Mouse (Mus musculus): ENCODE data around the gene Gm21119. TPM values are rescaled to one million over a fixed set of nuclear protein-coding genes. Genes with fewer than 3 reads are reported as not detected.
"Not testable (repeated sequence)": the region's sequence is repeated elsewhere in the genome, so short reads cannot be mapped to it uniquely, and the experiment has no call there.

Gene Gm21119
- total RNA-seq (2021) = under 1 TPM in 1 of 2 experiments, not detected in 1; 0.31 TPM
- long read RNA-seq, experiment 1 = 0 reads
- long read RNA-seq, experiment 2 = 0 reads

DNA sequence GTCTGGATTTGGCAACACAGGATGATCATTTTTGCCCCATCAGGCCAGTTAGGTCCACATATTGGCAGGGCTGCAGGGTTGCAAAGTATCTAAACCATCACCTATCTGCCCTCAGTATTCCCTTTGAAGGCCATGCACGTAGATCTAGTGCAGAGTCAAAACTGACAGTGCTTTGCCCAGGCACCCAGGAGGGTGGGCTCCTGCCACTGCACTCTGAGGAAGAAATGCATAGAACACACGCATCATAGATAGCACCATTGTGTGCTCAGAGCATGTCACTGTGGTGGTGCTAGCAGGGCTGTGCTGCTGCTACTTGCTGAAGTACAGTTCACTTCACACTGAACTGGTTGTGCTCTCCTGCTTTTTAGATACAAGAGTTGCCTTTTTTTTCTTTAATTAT, at the start of gene Gm21119:
Gene Gm21119 (plus strand): TSS at position 301 of the 400 bp plus-strand sequence.
- not testable (repeated sequence) for DNase-seq

GRCm38 (mm10) chr8:20566753-20567152, 48.0 kb upstream of the Gm21119 start:
- not testable (repeated sequence) for DNase-seq

GRCm38 (mm10) chr8:20581081-20581480, 33.6 kb upstream of the Gm21119 start:
- not testable (repeated sequence) for DNase-seq

DNA sequence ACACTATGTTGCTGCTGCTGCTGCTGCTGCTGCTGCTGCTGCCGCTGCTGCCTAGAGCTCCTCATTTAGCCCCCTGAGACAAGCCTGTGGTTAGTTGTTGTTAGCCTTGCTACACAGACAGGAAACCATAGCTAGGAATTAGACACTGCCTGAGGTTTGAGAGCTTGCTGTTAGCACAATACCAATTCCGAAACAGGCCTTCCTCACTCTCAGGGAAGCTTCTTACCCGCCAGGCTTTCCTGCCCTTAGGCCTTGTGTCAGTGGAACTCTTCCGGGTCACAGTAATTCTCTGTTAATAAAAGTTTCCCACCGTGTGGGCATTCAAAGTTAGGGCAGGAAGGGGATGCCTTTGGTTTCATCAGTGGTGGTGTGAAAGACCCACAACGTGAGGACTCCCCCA, 31.9 kb upstream of the Gm21119 start:
- DNase-seq = not testable (repeated sequence)

- peak; percentile 4 to 14 for DNase-seq
Observed at GRCm38 (mm10) chr8:20588268-20589177, 26.2 kb upstream of the Gm21119 start.

- DNase-seq = peak; percentile 14 to 43
Observed at GRCm38 (mm10) chr8:20589178-20589539, 25.6 kb upstream of the Gm21119 start.

DNA sequence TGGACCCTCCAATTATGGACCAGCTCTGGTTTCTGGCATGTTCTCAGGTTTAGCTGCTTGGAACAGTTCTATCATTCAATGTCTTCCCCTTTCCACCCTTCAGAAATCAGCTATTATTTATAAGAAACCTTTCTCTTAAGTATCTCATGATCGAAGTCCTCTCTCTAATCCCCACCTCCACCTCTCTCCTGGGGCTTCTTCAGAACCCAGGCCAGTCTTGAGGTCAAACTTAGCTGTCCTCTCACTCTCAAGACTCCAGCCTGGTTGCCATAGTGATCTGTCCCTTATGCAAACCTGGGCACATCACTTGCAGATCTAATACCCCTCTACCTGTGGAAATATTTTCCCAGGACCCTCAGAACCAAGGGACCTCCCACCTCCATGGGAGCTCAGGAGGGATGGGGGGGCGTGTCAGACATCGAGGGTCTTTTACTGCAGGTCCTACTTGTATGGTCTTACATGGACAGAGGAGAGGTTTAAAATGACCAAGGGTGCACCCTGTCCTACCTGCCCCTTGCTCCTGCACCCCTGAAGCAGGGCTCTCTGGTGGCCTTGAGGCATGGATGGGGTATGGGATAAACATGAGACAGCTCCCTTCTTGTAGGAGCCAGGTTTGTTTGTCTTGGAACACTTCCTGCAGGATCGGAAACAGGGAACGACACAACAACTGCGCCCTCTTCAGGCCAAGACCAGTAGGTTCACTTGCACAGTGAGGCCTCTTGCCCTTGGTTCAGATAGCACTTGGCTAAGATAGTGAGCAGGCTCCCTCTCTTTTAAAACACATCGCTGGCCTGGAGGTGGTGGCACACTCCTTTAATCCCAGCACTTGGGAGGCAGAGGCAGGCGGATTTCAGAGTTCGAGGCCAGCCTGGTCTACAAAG, 24.4 kb upstream of the Gm21119 start:
- peak; percentile 29 to 55 for DNase-seq

- not testable (repeated sequence) for DNase-seq
Observed at GRCm38 (mm10) chr8:20591002-20591401, 23.7 kb upstream of the Gm21119 start.

GRCm38 (mm10) chr8:20592732-20593272, 21.9 kb upstream of the Gm21119 start:
- not testable (repeated sequence) for DNase-seq

DNA sequence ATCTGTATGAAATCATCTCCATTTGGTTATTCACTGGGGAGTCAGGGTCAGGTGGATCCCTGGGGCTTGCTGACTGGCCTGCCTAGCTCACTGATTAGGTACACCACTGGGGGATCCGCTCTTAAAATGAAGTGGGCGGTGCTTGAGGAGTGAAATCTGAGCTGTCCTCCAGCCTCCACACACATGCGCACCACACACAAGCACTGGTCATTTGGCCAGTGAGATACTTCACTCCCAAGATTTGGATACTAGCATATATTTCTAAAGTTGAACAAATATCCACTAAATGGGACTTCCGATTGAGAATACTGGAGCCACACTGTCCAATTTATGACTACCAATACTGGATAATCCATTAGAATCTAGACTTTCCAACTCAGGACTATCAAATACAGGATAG, 20.9 kb upstream of the Gm21119 start:
- DNase-seq = peak; percentile 42 to 55

GRCm38 (mm10) chr8:20596081-20596841, 18.5 kb upstream of the Gm21119 start:
- peak; percentile 3 to 8 for DNase-seq

- DNase-seq = peak; percentile 51 to 54
Observed at GRCm38 (mm10) chr8:20596842-20597708, 17.6 kb upstream of the Gm21119 start.

- DNase-seq = not testable (repeated sequence)
Observed at GRCm38 (mm10) chr8:20598300-20599170, 16.2 kb upstream of the Gm21119 start.

DNA sequence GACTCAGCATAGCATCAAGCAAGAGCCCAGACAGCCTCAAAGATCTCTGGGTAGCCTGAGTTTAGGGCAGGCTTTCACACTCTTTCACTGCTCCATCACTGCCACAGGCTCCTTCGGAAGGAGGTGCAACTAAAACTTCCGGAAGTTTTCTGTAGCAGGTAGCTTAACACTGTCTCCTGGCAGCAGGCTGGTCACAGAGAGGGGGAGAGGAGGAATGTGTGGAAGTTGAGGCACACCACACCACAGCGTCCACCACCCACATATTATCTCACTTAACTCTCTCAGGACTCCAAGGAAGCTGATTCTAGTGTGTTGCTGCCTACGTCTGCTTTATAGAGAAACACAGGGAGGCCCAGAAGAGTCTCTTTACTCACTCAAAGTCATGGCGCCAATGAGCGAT, 15.4 kb upstream of the Gm21119 start:
- DNase-seq = not testable (repeated sequence)

GRCm38 (mm10) chr8:20610856-20611255, 3.9 kb upstream of the Gm21119 start:
- DNase-seq = peak in 1 of 2 experiments; percentile 10

DNA sequence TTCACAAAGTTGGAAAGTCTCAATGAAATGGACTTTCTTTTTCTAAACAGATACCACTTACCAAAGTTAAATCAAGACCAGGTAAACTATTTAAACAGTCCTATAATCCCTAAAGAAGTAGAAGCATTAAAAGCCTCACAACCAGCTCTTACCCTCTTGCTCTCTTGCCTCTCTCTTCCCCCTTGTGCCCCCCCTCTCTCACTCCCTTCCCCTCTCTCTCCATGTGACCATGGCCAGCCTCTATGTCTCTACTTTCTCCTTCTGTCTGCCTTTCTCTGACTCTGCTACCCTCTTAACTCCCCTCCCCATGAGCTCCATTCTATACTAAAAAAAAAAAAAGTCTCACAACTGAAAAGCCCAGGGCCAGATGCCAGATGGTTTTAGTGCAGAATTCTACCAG, 2.0 kb upstream of the Gm21119 start:
- DNase-seq = peak in 1 of 2 experiments; percentile 2

GRCm38 (mm10) chr8:20630766-20631165, 16.0 kb downstream of the Gm21119 start:
- DNase-seq = not testable (repeated sequence)

- DNase-seq = not testable (repeated sequence)
Observed at GRCm38 (mm10) chr8:20637931-20638330, 23.2 kb downstream of the Gm21119 start.

- peak; percentile 3 to 12 for DNase-seq
Observed at GRCm38 (mm10) chr8:20643536-20643935, 28.8 kb downstream of the Gm21119 start.
